Mouse (Mus musculus) CH12.LX (cell line): ENCODE data around the gene Rdm1. TPM values are rescaled to one million over a fixed set of nuclear protein-coding genes. Genes with fewer than 3 reads are reported as not detected.

Experiments
- DNase-seq: peaks from one replicate; pipeline ENCODE4 v3.0.0-alpha.2; 2013; ENCODE audit errors: extremely low read depth
- H3K27ac ChIP-seq: 2 replicates; pipeline ENCODE4 v1.5.1; 2012; ENCODE audit warnings: low read depth, mild to moderate bottlenecking, control low read depth, moderate library complexity; ENCODE audit not compliant: insufficient read depth
- H3K27me3 ChIP-seq: replicated peaks from 2 replicates; pipeline ENCODE3; 2012; ENCODE audit warnings: inconsistent platforms
- H3K36me3 ChIP-seq, 2 experiments: replicated peaks in 1 of 2; 2 replicates each; pipeline versions ENCODE3 to v1.6.1; 2012; ENCODE audit warnings: inconsistent platforms in 1 of 2, low read length in 1 of 2, mild to moderate bottlenecking in 1 of 2, mixed read lengths in 1 of 2, moderate library complexity in 1 of 2; ENCODE audit not compliant: control insufficient read depth in 1 of 2, insufficient read depth in 1 of 2
- H3K4me1 ChIP-seq, 2 experiments: 2 replicates each; pipeline ENCODE4 v1.6.1; 2012; ENCODE audit warnings: inconsistent platforms in 1 of 2, moderate library complexity in 1 of 2; ENCODE audit not compliant: insufficient read depth in 2 of 2, control insufficient read depth in 1 of 2
- H3K4me2 ChIP-seq: 2 replicates; pipeline ENCODE4 v1.6.1; 2012; ENCODE audit warnings: low read depth, mild to moderate bottlenecking, control low read depth; ENCODE audit not compliant: poor library complexity, insufficient read depth, severe bottlenecking
- H3K4me3 ChIP-seq, 3 experiments: fragments of 150-350 bp in 1 of 3; sonication (generic) in 1 of 3; replicated peaks in 1 of 3; 2 replicates each; pipeline versions ENCODE3 to v1.5.1; 2011 to 2012; ENCODE audit warnings: low read depth in 2 of 3, low read length in 2 of 3, mild to moderate bottlenecking in 2 of 3, moderate library complexity in 2 of 3, control low read depth in 1 of 3, improper control_type of control experiment in 1 of 3, inconsistent platforms in 1 of 3, mixed read lengths in 1 of 3; ENCODE audit not compliant: poor library complexity in 1 of 3
- H3K79me2 ChIP-seq: replicated peaks from 2 replicates; pipeline ENCODE4 v1.6.1; 2012; ENCODE audit warnings: mild to moderate bottlenecking, moderate library complexity; ENCODE audit not compliant: control insufficient read depth, poor library complexity, insufficient read depth, severe bottlenecking; ENCODE audit errors: extremely low read depth
- H3K9ac ChIP-seq: 2 replicates; pipeline ENCODE4 v1.6.1; 2012; ENCODE audit warnings: low read depth, mild to moderate bottlenecking, control low read depth, moderate library complexity; ENCODE audit not compliant: insufficient read depth
- H3K9me3 ChIP-seq: replicated peaks from 2 replicates; pipeline ENCODE3; 2012; ENCODE audit warnings: low read length, inconsistent platforms, mixed read lengths
- CHD2 ChIP-seq: IDR thresholded peaks from 2 replicates; pipeline ENCODE4 v1.6.1; 2011; ENCODE audit warnings: low read length, improper control_type of control experiment
- EP300 ChIP-seq: IDR thresholded peaks from 2 replicates; pipeline ENCODE4 v1.6.1; 2011; ENCODE audit warnings: low read length, improper control_type of control experiment
- ETS1 ChIP-seq: conservative IDR thresholded peaks from 2 replicates; pipeline ENCODE4 v1.6.1; 2012; ENCODE audit warnings: low read depth, mild to moderate bottlenecking, inconsistent platforms, low read length, improper control_type of control experiment, moderate library complexity
- JUND ChIP-seq: conservative IDR thresholded peaks from 2 replicates; pipeline ENCODE4 v1.6.1; 2011; ENCODE audit warnings: low read depth, low read length, improper control_type of control experiment
- MAX ChIP-seq: IDR thresholded peaks from 2 replicates; pipeline ENCODE4 v1.6.1; 2011; ENCODE audit warnings: low read length, improper control_type of control experiment
- POLR2A ChIP-seq: IDR thresholded peaks from 2 replicates; pipeline ENCODE4 v1.6.1; 2011; ENCODE audit warnings: low read depth, mild to moderate bottlenecking, improper control_type of control experiment, low read length
- RAD21 ChIP-seq: IDR thresholded peaks from 2 replicates; pipeline ENCODE4 v1.6.1; 2011; ENCODE audit warnings: low read depth, mild to moderate bottlenecking, low read length, improper control_type of control experiment, moderate library complexity
- UBTF ChIP-seq: IDR thresholded peaks from 2 replicates; pipeline ENCODE4 v1.6.1; 2012; ENCODE audit warnings: low read depth, mild to moderate bottlenecking, inconsistent platforms, low read length, improper control_type of control experiment, moderate library complexity
- USF1 ChIP-seq: IDR thresholded peaks from 2 replicates; pipeline ENCODE4 v1.6.1; 2014; ENCODE audit warnings: low read depth, mild to moderate bottlenecking, inconsistent platforms, low read length, improper control_type of control experiment
- ZC3H11A ChIP-seq: IDR thresholded peaks from 2 replicates; pipeline ENCODE4 v1.6.1; 2012; ENCODE audit warnings: low read depth, mild to moderate bottlenecking, inconsistent platforms, low read length, improper control_type of control experiment
- ZMIZ1 ChIP-seq: IDR thresholded peaks from 2 replicates; pipeline ENCODE4 v1.6.1; 2012; ENCODE audit warnings: low read depth, mild to moderate bottlenecking, inconsistent platforms, low read length, improper control_type of control experiment
- dilution Hi-C: fragments of 300-500 bp; cut with MboI; formaldehyde crosslinking; loops from 2 replicates; pipeline ENCODE4 v1.14.3; 2020; ENCODE audit warnings: low sequenced_read_pairs; ENCODE audit not compliant: extremely low pct_unique_long_range_greater_than_20kb, extremely low pct_ligation_motif_present
- in situ Hi-C: fragments of 300-500 bp; cut with MboI; formaldehyde crosslinking; loops from 3 replicates; pipeline ENCODE4 v1.14.3; 2019; ENCODE audit warnings: low sequenced_read_pairs, low pct_ligation_motif_present, low pct_unique_long_range_greater_than_20kb, mixed read lengths
- polyA plus RNA-seq: library from polyadenylated mRNA; unstranded; fragments of >175 nt; gene quantifications from 2 replicates; pipeline ENCODE4 v1.2.1, GENCODE M21; 2012; ENCODE audit warnings: low read depth; ENCODE audit not compliant: insufficient read length
- total RNA-seq, 2 experiments: library from RNA; depleted of rRNA; stranded (reverse); fragments of 300-350 nt in 1 of 2; fragments of >200 nt in 1 of 2; gene quantifications; 2 replicates each; pipeline ENCODE4 v1.2.3; 2012 to 2014

Rdm1 gene
- total and polyA plus RNA-seq, 3 experiments, result 9.6 to 28.5 (median 19.2) TPM

- Histone ChIP-seq H3K27ac (no peak overlapping the region), H3K9me3 (no peaks in the 10 kb centered on the region), H3K4me2 (no peak overlapping the region), H3K27me3 (peaks cover 69% of the 10 kb centered on the region), H3K4me3 (no peak overlapping the region), H3K4me1 (peaks cover 8 to 14% of the 10 kb centered on the region in 2 experiments; a peak in 3 of 4 replicates), H3K9ac (no peak overlapping the region), H3K36me3 (no peaks in the 10 kb centered on the region), H3K79me2 (no peaks in the 10 kb centered on the region)
- in situ Hi-C loops (no loop called here), dilution Hi-C loops (no loop called here)
- no peak for TF ChIP-seq ZC3H11A
- no peak for TF ChIP-seq USF1
- TF ChIP-seq EP300, result no peak
- TF ChIP-seq ZMIZ1, result no peak
- TF ChIP-seq CHD2, result no peak
- TF ChIP-seq ETS1, result no peak
- TF ChIP-seq POLR2A, result no peak
- no peak for TF ChIP-seq UBTF
- TF ChIP-seq MAX, result no peak
- no peak for DNase-seq
These were observed 39.8 kb downstream of the Rdm1 start for GRCm38 (mm10) chr11:101666626-101667345.

GRCm38 (mm10) chr11:101667871-101668532, 41.0 kb downstream of the Rdm1 start:
- TF ChIP-seq POLR2A (no peak), JUND (no peak), RAD21 (no peak)
- TF ChIP-seq, all 38 proteins: peak for 0
- DNase-seq, result no peak

More at GRCm38 (mm10) chr11:101667871-101668532, 41.0 kb downstream of the Rdm1 start:
- Histone ChIP-seq H3K9me3 (no peaks in the 10 kb centered on the region), H3K27ac (no peak overlapping the region), H3K27me3 (peaks cover 64% of the 10 kb centered on the region), H3K36me3 (no peaks in the 10 kb centered on the region), H3K79me2 (no peaks in the 10 kb centered on the region), H3K9ac (no peak overlapping the region), H3K4me2 (no peak overlapping the region), H3K4me3 (no peak overlapping the region), H3K4me1 (peaks cover 8 to 9% of the 10 kb centered on the region in 2 experiments; a peak in 3 of 4 replicates)
- dilution Hi-C loops (no loop called here), in situ Hi-C loops (no loop called here)
